Mouse (Mus musculus) intestine, postnatal 0 days (tissue): ENCODE measurements around the gene Dnajb13. TPM values are rescaled to one million over a fixed set of nuclear protein-coding genes. Genes with fewer than 3 reads are reported as not detected.

Experiments
- ATAC-seq: fragments of 200-750 bp; cut with Nextera tagmentation; 2 replicates; pipeline ENCODE4 v1.8.0; 2017; ENCODE audit warnings: mild to moderate bottlenecking, moderate TSS enrichment, moderate library complexity
- H3K27ac ChIP-seq: fragments of 300-500 bp; sonication (generic); 2 replicates; pipeline ENCODE4 v1.5.1; 2014; ENCODE audit warnings: mild to moderate bottlenecking, low read depth, low read length, moderate library complexity
- H3K27me3 ChIP-seq: fragments of 300-500 bp; sonication (generic); replicated peaks from 2 replicates; pipeline ENCODE4 v1.6.1; 2014; ENCODE audit warnings: low read length, mixed read lengths; ENCODE audit not compliant: control insufficient read depth, insufficient read depth
- H3K36me3 ChIP-seq: fragments of 300-500 bp; sonication (generic); 2 replicates; pipeline ENCODE4 v1.6.1; 2014; ENCODE audit warnings: mild to moderate bottlenecking, moderate library complexity; ENCODE audit not compliant: control insufficient read depth, insufficient read depth
- H3K4me1 ChIP-seq: fragments of 300-500 bp; sonication (generic); replicated peaks from 2 replicates; pipeline ENCODE4 v1.6.1; 2014; ENCODE audit warnings: antibody characterized with exemption, low read length, mixed read lengths; ENCODE audit not compliant: control insufficient read depth, insufficient read depth
- H3K4me2 ChIP-seq: fragments of 300-500 bp; sonication (generic); replicated peaks from 2 replicates; pipeline ENCODE4 v1.6.1; 2014; ENCODE audit warnings: low read depth, mild to moderate bottlenecking, moderate library complexity
- H3K4me3 ChIP-seq: fragments of 300-500 bp; sonication (generic); 2 replicates; pipeline ENCODE4 v1.5.1; 2014; ENCODE audit warnings: low read depth, low read length
- H3K9ac ChIP-seq: fragments of 300-500 bp; sonication (generic); 2 replicates; pipeline ENCODE4 v1.6.1; 2014; ENCODE audit warnings: mild to moderate bottlenecking, low read depth, low read length
- H3K9me3 ChIP-seq: fragments of 300-500 bp; sonication (generic); 2 replicates; pipeline ENCODE4 v1.6.1; 2016; ENCODE audit warnings: mixed run types; ENCODE audit not compliant: control insufficient read depth
- CTCF ChIP-seq: sonication (generic); IDR thresholded peaks from 2 replicates; pipeline ENCODE4 v1.5.1; 2016; ENCODE audit warnings: low read depth, mild to moderate bottlenecking, control low read depth, antibody characterized with exemption, moderate library complexity
- WGBS: fragments of 180-500 bp; shearing (Covaris S2); extraction: QIAGEN DNeasy Blood & Tissue Kit; methylation state at CpG from one replicate; pipeline ENCODE4 v1.1.7; 2014; 5-methylcytosine and 5-hydroxymethylcytosine counted together
- polyA plus RNA-seq: library from polyadenylated mRNA; unstranded; fragments of >200 nt; fragmentation: Nextera tagmentation; extraction: Ambion mirVana; gene quantifications from 2 replicates; pipeline ENCODE4 v1.2.1, GENCODE M21; 2015

Gene Dnajb13
- polyA plus RNA-seq, 1 experiment from 2014 or later: 0.17 TPM

DNA sequence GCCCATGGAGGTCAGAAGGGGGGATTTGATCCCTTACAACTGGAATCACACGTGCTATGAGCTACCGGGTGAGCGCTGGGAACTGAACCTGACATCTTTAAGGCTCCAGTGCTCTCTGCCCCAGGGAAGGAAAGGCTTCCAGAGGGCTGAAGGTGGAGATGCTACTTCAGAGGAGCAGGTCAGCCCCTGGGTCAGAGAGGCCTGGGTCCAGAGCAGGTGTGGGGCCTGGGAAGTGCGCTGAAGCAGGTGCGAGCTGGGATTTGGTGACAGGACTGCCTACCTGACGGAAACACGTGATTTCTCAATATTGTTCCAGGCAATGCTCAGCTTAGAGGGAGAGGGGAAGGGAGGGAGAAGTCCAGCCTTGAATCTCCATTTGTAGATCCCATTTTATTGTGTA is 50.5 kb downstream of the Dnajb13 start:
- Histone ChIP-seq H3K4me2 (no peak overlapping the region), H3K36me3 (peaks cover 18% of the 10 kb centered on the region; the same call in 1 of the 2 replicates), H3K9ac (no peak overlapping the region), H3K27ac (no peak overlapping the region), H3K4me1 (0 out of 2 replicates have a peak, but pooled peaks cover 6% of the 10 kb centered on the region), H3K27me3 (no peaks in the 10 kb centered on the region), H3K4me3 (no peak overlapping the region), H3K9me3 (no peaks in the 10 kb centered on the region)
- WGBS: 94% methylated on average over 7 of the region's 7 CpGs
- no peak for TF ChIP-seq CTCF
- no peak for ATAC-seq

GRCm38 (mm10) chr7:100463757-100464156 is 51.0 kb downstream of the Dnajb13 start:
- no peak for ATAC-seq
- Histone ChIP-seq H3K4me2 (no peak overlapping the region), H3K36me3 (peaks cover 15% of the 10 kb centered on the region; the same call in 1 of the 2 replicates), H3K27ac (no peak overlapping the region), H3K4me1 (0 out of 2 replicates have a peak, but pooled peaks cover 6% of the 10 kb centered on the region), H3K9me3 (no peaks in the 10 kb centered on the region), H3K9ac (no peak overlapping the region), H3K27me3 (no peaks in the 10 kb centered on the region), H3K4me3 (no peak overlapping the region)
- WGBS: 59% methylated on average over 10 of the region's 10 CpGs
- no peak for TF ChIP-seq CTCF

DNA sequence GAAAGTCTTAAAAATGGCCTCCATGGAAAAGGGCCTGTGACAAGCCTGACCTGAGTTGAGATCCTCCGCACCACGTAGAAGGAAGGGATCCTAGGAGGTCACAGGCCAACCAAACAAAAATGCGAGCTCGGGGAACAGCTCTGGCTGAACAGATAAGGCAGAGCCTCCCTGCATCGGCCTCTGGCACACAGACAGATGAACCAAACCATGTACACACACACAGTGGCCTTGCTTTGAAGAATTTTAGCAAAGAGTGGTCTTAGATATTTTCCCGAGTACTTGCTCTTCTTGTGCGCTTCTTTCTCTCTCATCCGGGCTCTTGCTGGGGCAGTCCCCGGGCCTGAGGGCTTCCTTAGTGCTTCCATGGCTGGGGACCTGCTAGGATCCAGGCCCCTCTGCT is 51.6 kb downstream of the Dnajb13 start:
- no peak overlapping the region for H3K4me3 ChIP-seq
- WGBS: 72% methylated on average over 9 of the region's 9 CpGs
- ATAC-seq: no peak
- H3K27me3 ChIP-seq: no peaks in the 10 kb centered on the region
- H3K4me1 ChIP-seq: 0 out of 2 replicates have a peak, but pooled peaks cover 6% of the 10 kb centered on the region
- TF ChIP-seq CTCF: no peak
- no peak overlapping the region for H3K9ac ChIP-seq
- no peak overlapping the region for H3K27ac ChIP-seq
- H3K4me2 ChIP-seq: no peak overlapping the region
- H3K9me3 ChIP-seq: no peaks in the 10 kb centered on the region
- peaks cover 14% of the 10 kb centered on the region; the same call in 1 of the 2 replicates for H3K36me3 ChIP-seq

DNA sequence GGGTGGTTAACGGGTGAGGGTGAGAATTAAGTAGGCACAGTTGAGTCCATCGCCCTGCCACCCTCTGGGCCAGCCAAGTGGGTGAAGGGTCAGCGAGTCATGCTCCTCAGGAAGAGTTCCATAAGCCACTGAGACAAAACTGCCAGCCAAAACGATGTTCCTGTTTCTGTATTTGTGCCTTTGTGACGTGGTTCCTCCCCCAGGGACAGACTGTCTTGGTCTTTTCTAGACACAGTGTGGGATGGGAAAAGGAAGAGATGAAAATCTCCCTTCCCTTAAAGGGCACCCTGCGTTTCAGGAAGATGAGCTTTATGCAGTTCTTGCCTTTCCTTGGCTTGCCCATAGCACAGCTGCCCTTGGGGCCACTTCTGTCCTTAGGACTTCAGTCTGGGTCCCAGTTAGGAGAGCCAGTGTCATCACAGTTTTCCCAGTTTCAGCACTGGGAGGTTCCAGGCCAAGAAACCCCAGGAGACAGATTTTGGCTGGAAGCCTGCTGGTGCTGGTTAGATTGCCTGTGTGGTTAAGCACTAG is 53.1 kb downstream of the Dnajb13 start:
- no peak for ATAC-seq
- no peak overlapping the region for H3K4me3 ChIP-seq
- WGBS: 75% methylated on average over 6 of the region's 6 CpGs

GRCm38 (mm10) chr7:100459862-100460261 is 54.9 kb downstream of the Dnajb13 start:
- Histone ChIP-seq H3K27me3 (no peaks in the 10 kb centered on the region), H3K4me2 (no peak overlapping the region), H3K9me3 (no peaks in the 10 kb centered on the region), H3K36me3 (peaks cover 31% of the 10 kb centered on the region), H3K27ac (no peak overlapping the region), H3K9ac (no peak overlapping the region), H3K4me1 (no peaks in the 10 kb centered on the region), H3K4me3 (no peak overlapping the region)
- no peak for ATAC-seq
- WGBS: 94% methylated on average over 3 of the region's 3 CpGs
- no peak for TF ChIP-seq CTCF

More for the DNA sequence above, 53.1 kb downstream of the Dnajb13 start:
- TF ChIP-seq CTCF: no peak
- no peak overlapping the region for H3K4me2 ChIP-seq
- H3K27ac ChIP-seq: no peak overlapping the region
- no peak overlapping the region for H3K9ac ChIP-seq
- no peaks in the 10 kb centered on the region for H3K9me3 ChIP-seq
- 0 out of 2 replicates have a peak, but pooled peaks cover 6% of the 10 kb centered on the region for H3K4me1 ChIP-seq
- no peaks in the 10 kb centered on the region for H3K27me3 ChIP-seq
- peaks cover 17% of the 10 kb centered on the region; the same call in 1 of the 2 replicates for H3K36me3 ChIP-seq

DNA sequence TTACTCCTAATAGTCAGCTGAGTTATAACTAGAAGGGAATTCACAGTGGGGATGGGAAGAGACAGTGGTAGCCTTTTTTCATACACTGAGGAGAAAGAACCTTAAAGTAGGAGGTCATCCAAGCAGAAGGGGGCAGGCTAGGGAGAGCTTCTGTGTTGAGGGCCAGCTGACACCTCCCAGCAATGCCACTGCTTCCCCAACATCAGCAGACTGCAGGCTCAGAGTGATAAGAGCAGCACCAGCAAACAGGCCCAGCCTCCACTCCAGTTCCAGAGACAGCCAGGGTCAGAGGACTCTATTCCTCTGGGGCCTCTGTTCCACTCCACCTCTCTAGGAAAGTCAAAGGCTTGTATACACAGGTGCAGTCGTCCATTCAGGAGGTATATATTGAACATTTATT is 56.6 kb downstream of the Dnajb13 start:
- TF ChIP-seq CTCF: no peak
- Histone ChIP-seq H3K27me3 (no peaks in the 10 kb centered on the region), H3K9me3 (no peaks in the 10 kb centered on the region), H3K36me3 (peaks cover 42% of the 10 kb centered on the region), H3K4me2 (no peak overlapping the region), H3K4me1 (no peaks in the 10 kb centered on the region), H3K9ac (no peak overlapping the region), H3K27ac (no peak overlapping the region), H3K4me3 (no peak overlapping the region)
- WGBS: 46% methylated on average over 1 of the region's 1 CpGs
- no peak for ATAC-seq

Other genes with a start within 250 kb of the Dnajb13 start
- gene P4ha3, start 229.4 kb downstream of the Dnajb13 start, polyA plus RNA-seq: 0.67 and 1.6 TPM in 2 replicates
- gene C2cd3, start 142.7 kb downstream of the Dnajb13 start, polyA plus RNA-seq: 4.5 and 5.7 TPM in 2 replicates
- gene Ppme1, start 142.7 kb downstream of the Dnajb13 start, polyA plus RNA-seq: 22.7 and 23.5 TPM in 2 replicates
- not detected in 2 replicates for gene Ucp3, start 42.0 kb downstream of the Dnajb13 start, polyA plus RNA-seq
- gene Ucp2, start 21.6 kb downstream of the Dnajb13 start, polyA plus RNA-seq: 266 and 281 TPM in 2 replicates
- 52.4 and 54.1 TPM in 2 replicates for gene Coa4, start 22.1 kb upstream of the Dnajb13 start, polyA plus RNA-seq
- gene Rab6a, start 92.5 kb upstream of the Dnajb13 start, polyA plus RNA-seq: 122 and 123 TPM in 2 replicates
- gene Mrpl48, start 93.3 kb upstream of the Dnajb13 start, polyA plus RNA-seq: 89.4 and 94.8 TPM in 2 replicates
- gene Plekhb1, start 147.5 kb upstream of the Dnajb13 start, polyA plus RNA-seq: 12.9 and 14.6 TPM in 2 replicates
- 13.2 and 14.6 TPM in 2 replicates for gene Fam168a, start 191.7 kb upstream of the Dnajb13 start, polyA plus RNA-seq